Mouse (Mus musculus): ENCODE results near the gene Rbm20.

- TF ChIP-seq CTCF (conservative IDR thresholded peaks at IDR 0.05; ENCODE audit: low read length) (no peak), NANOG (IDR thresholded peaks at IDR 0.05; ENCODE audit: borderline replicate concordance, low read length) (no peak), POU5F1 (IDR thresholded peaks at IDR 0.05; ENCODE audit: borderline replicate concordance, low read length) (no peak)
Observed at GRCm38 (mm10) chr19:53712297-53713025, 35.4 kb downstream of the Rbm20 start.
